Mouse (Mus musculus) CD4-positive naive resting alpha-beta T cell, adult 76 days (primary cell): Measurements from ENCODE around the gene Zfp473. TPM values are rescaled to one million over a fixed set of nuclear protein-coding genes. Genes with fewer than 3 reads are reported as not detected.

Experiments used
- total RNA-seq: library from RNA; stranded (reverse); gene quantifications from one replicate; pipeline ENCODE4 v1.2.4, GENCODE M21; 2023

Gene Zfp473
- total RNA-seq: 0.88 TPM

DNA sequence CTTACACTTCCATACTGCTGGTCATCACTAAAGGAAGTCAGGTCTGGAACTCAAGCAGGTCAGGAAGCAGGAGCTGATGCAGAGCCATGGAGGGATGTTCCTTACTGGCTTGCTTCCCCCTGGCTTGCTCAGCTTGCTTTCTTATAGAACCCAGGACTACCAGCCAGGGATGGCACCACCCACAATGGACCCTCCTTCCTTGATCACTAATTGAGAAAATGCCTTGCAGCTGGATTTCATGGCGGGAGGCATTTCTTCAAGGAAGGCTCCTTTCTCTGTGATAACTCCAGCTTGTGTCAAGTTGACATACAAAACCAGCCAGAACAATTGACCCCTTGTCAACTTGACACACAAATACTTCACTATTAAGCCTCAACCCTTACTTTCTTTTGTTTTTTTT, at the start of gene Zfp473:
Gene Zfp473 (minus strand): TSS at position 101 of the 400 bp plus-strand sequence.

DNA sequence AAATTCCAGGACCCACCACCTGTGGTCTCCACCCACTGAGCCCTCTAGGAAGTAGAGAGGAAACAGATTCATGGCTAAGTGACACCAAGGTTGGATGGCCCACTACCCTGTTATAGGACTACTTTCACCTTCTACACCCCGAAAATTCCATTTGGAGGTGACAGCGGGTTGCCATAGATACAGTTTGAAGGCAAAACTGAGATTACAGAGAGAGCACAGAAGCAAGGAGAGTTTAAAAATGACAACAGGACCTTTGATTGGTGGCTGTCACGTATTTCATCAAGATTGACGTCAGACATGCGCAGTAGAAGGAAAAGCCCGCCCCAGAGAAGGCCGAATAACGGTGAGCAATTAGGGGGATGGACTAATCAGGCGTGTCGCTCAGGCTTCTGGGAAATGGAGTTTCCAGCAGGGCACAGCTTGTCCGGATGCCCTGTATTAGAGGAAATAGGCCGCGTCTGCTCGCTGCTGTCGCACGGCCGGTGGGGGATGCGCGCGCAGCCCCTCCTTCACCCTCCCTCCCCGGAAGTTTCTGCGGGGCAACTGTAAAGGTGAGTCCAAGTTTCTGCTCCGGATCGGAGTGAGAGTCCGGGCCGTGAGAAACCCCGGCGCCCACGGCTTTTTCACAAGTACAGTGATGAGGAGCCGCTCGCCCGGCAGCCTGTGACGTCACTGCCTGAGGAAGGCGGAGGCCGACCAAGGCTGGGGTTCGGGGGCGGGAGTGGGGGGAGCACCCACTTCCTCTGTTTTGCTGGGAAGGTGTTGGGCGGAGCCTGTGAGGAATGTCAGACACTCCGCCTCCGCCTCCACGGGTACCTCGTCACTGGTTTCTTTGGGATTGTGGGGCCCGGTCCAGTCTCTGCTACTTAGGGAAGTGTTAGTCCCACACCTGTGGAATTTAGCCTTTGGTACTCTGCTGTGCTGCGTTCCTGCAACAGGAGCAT, 2.5 kb downstream of the Zfp473 start, which contains the start of gene Vrk3:
Gene Vrk3 (plus strand): TSS at position 313 of the 944 bp plus-strand sequence.

DNA sequence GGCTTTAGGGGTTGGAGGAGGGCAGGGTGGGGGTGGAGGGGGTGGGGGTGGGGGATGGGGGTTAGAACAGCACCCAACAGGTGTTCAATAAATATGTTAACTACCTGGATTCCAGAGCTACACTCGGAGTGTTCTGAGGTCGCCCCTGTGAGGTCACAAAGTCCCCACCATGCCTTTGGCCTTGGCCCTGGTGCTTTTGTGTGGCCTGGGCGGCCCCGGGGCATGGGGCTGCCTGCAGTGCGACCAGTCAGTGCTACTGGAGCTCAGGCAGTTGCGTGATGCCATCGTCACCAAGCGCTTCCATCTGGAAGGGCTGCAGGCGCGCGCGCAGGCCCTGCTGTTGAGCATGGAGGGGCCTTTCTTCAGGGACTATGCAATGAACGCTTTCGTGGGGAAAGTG, 42.3 kb downstream of the Zfp473 start, which contains the start of gene Izumo2:
Gene Izumo2 (plus strand): TSS at position 169 of the 400 bp plus-strand sequence.

Other genes with a start within 250 kb of the Zfp473 start
- 1.7 TPM for gene Mybpc2, start 226.4 kb downstream of the Zfp473 start, total RNA-seq
- 25.1 TPM for gene Spib, start 219.0 kb downstream of the Zfp473 start, total RNA-seq
- gene Pold1, start 202.2 kb downstream of the Zfp473 start, total RNA-seq: 41.4 TPM
- 291 TPM for gene Nr1h2, start 197.1 kb downstream of the Zfp473 start, total RNA-seq
- 38.9 TPM for gene Napsa, start 178.7 kb downstream of the Zfp473 start, total RNA-seq
- gene Kcnc3, start 160.4 kb downstream of the Zfp473 start, total RNA-seq: 1.00 TPM
- gene Myh14, start 80.2 kb downstream of the Zfp473 start, total RNA-seq: not detected
- not detected for gene Izumo2, start 42.3 kb downstream of the Zfp473 start, total RNA-seq
- gene Vrk3, start 2.6 kb downstream of the Zfp473 start, total RNA-seq: 70.7 TPM
- 30.5 TPM for gene Nup62, start 65.0 kb upstream of the Zfp473 start, total RNA-seq
- 11.5 TPM for gene Il4i1, start 65.3 kb upstream of the Zfp473 start, total RNA-seq
- gene Atf5, start 65.6 kb upstream of the Zfp473 start, total RNA-seq: 5.1 TPM
- gene Akt1s1, start 97.9 kb upstream of the Zfp473 start, total RNA-seq: 40.7 TPM
- 102 TPM for gene Tbc1d17, start 98.0 kb upstream of the Zfp473 start, total RNA-seq
- gene Pnkp, start 106.1 kb upstream of the Zfp473 start, total RNA-seq: 51.4 TPM
- gene Ptov1, start 118.7 kb upstream of the Zfp473 start, total RNA-seq: 17.6 TPM
- gene Med25, start 141.7 kb upstream of the Zfp473 start, total RNA-seq: 74.7 TPM
- 18.1 TPM for gene Fuz, start 145.0 kb upstream of the Zfp473 start, total RNA-seq
- 71.6 TPM for gene Ap2a1, start 178.4 kb upstream of the Zfp473 start, total RNA-seq
- not detected for gene Tsks, start 192.2 kb upstream of the Zfp473 start, total RNA-seq
- gene Cpt1c, start 223.8 kb upstream of the Zfp473 start, total RNA-seq: 0.76 TPM
- gene Prmt1, start 235.5 kb upstream of the Zfp473 start, total RNA-seq: 116 TPM
- 134 TPM for gene Irf3, start 246.6 kb upstream of the Zfp473 start, total RNA-seq
- 12.2 TPM for gene Bcl2l12, start 247.7 kb upstream of the Zfp473 start, total RNA-seq